Mouse (Mus musculus) T-helper 2 cell (primary cell): ENCODE measurements around the gene Etfb.

Source experiments
- in situ Hi-C: fragments of 300-600 bp; cut with MboI, MseI; formaldehyde crosslinking; loops from one replicate; pipeline ENCODE4 v1.15.1; 2025; ENCODE audit warnings: high pct_unique_total_duplicates

Etfb gene

GRCm38 (mm10) chr7:43443917-43444293 lies at the start of gene Etfb, which contains the start of gene Gm45233:
Gene Etfb, plus strand, starts transcription at chr7:43444083.
Gene Gm45233, plus strand, starts transcription at chr7:43444128.
- in situ Hi-C loops: no loop called here

GRCm38 (mm10) chr7:43399501-43399900 lies 44.4 kb upstream of the Etfb start:
- in situ Hi-C loops: no loop called here

- in situ Hi-C loops: no loop called here
Measured at GRCm38 (mm10) chr7:43402718-43403117, 41.2 kb upstream of the Etfb start.

GRCm38 (mm10) chr7:43407573-43407972 lies 36.3 kb upstream of the Etfb start:
- in situ Hi-C loops: no loop called here

- in situ Hi-C loops: no loop called here
Measured at GRCm38 (mm10) chr7:43408131-43408553, 35.7 kb upstream of the Etfb start, which contains the start of gene Siglecg. Gene Siglecg, plus strand, starts transcription at chr7:43408204.

- in situ Hi-C loops: no loop called here
Measured at GRCm38 (mm10) chr7:43409084-43409483, 34.8 kb upstream of the Etfb start.

GRCm38 (mm10) chr7:43411724-43412123 lies 32.2 kb upstream of the Etfb start:
- in situ Hi-C loops: loop anchor here (5.0 kb wide), 1 partner anchor 1381 kb away; no protein-coding TSS in a partner anchor

GRCm38 (mm10) chr7:43417298-43417697 lies 26.6 kb upstream of the Etfb start:
- in situ Hi-C loops: no loop called here

- in situ Hi-C loops: no loop called here
Measured at GRCm38 (mm10) chr7:43422995-43423617, 20.8 kb upstream of the Etfb start.

- in situ Hi-C loops: no loop called here
Measured at GRCm38 (mm10) chr7:43423991-43424625, 19.8 kb upstream of the Etfb start.

- in situ Hi-C loops: no loop called here
Measured at GRCm38 (mm10) chr7:43427406-43427805, 16.5 kb upstream of the Etfb start, which contains the start of gene Lim2. Gene Lim2, plus strand, starts transcription at chr7:43427670.

GRCm38 (mm10) chr7:43429500-43429899 lies 14.4 kb upstream of the Etfb start:
- in situ Hi-C loops: no loop called here

GRCm38 (mm10) chr7:43432891-43433290 lies 11.0 kb upstream of the Etfb start:
- in situ Hi-C loops: no loop called here

- in situ Hi-C loops: no loop called here
Measured at GRCm38 (mm10) chr7:43434676-43435075, 9.2 kb upstream of the Etfb start.

- in situ Hi-C loops: no loop called here
Measured at GRCm38 (mm10) chr7:43436341-43437255, 7.3 kb upstream of the Etfb start, which contains the start of gene Nkg7. Gene Nkg7, plus strand, starts transcription at chr7:43437073.

- in situ Hi-C loops: no loop called here
Measured at GRCm38 (mm10) chr7:43438611-43439010, 5.3 kb upstream of the Etfb start.

GRCm38 (mm10) chr7:43440482-43440881 lies 3.4 kb upstream of the Etfb start, which contains the start of gene Cldnd2:
Gene Cldnd2, plus strand, starts transcription at chr7:43440782.
- in situ Hi-C loops: no loop called here

- in situ Hi-C loops: no loop called here
Measured at GRCm38 (mm10) chr7:43441071-43441470, 2.8 kb upstream of the Etfb start.

- in situ Hi-C loops: no loop called here
Measured at GRCm38 (mm10) chr7:43442684-43443083, 1.2 kb upstream of the Etfb start.

GRCm38 (mm10) chr7:43443126-43443916 lies 562 bp upstream of the Etfb start:
- in situ Hi-C loops: no loop called here

GRCm38 (mm10) chr7:43447801-43448200 lies 3.9 kb downstream of the Etfb start:
- in situ Hi-C loops: no loop called here
